Mouse (Mus musculus) adrenal gland, adult 2 months (tissue): ENCODE measurements around the gene Caskin1. TPM values are rescaled to one million over a fixed set of nuclear protein-coding genes. Genes with fewer than 3 reads are reported as not detected.
"Not testable (repeated sequence)": the region's sequence is repeated elsewhere in the genome, so short reads cannot be mapped to it uniquely, and the experiment has no call there.

Experiments
- DNase-seq: peaks from one replicate; pipeline ENCODE4 v3.0.0; 2021
- long read RNA-seq: library from polyadenylated mRNA; stranded (forward); transcript quantifications from one replicate; pipeline ENCODE4 v2.0.0, GENCODE M21; 2021
- polyA plus RNA-seq: library from polyadenylated mRNA; depleted of rRNA; stranded (reverse); fragments of >200 nt; gene quantifications from 2 replicates; pipeline ENCODE4 v1.2.3, GENCODE M21; 2012; rRNA removed
- total RNA-seq, 2 experiments: library from RNA; stranded (reverse); gene quantifications; 2 replicates each; pipeline ENCODE4 v1.2.3; 2021

Gene Caskin1
- total RNA-seq (10 to 100 TPM; 19.4 to 28.7 TPM), polyA plus RNA-seq (47.0 and 47.7 TPM in 2 replicates)
- long read RNA-seq, full-length matches to known transcripts = 1 of 5 reads
- long read RNA-seq, partial matches to known transcripts = 4 of 5 reads
- long read RNA-seq, other reads (novel, unspliced or antisense) = 0 of 5 reads

DNA sequence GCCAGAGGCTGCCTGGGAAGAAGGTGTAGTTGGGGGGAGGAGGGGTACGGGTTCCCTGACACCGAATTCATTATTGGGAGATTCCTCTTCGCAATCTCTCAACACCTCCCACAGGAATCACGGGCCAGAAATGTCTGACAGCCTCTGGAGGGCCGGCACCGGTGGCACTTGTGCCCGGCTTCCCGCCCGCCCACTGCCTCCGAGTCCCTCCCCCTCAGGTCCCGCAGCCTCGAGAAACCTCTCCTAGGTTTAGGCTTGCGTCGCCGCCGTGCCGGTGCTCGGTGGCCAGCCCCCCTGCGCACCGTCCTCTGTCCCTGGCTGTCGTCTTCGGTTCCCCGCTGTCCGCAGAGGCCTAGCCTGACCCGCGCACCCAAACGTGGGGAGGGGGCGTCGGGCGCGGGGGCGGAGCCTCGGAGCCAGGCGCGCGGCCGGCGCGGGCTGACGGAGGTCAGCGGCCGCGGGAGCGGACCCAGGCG lies at the start of gene Caskin1:
Gene Caskin1 (plus strand): TSS at position 416 of the 476 bp plus-strand sequence.
- DNase-seq = peak; percentile 75

DNA sequence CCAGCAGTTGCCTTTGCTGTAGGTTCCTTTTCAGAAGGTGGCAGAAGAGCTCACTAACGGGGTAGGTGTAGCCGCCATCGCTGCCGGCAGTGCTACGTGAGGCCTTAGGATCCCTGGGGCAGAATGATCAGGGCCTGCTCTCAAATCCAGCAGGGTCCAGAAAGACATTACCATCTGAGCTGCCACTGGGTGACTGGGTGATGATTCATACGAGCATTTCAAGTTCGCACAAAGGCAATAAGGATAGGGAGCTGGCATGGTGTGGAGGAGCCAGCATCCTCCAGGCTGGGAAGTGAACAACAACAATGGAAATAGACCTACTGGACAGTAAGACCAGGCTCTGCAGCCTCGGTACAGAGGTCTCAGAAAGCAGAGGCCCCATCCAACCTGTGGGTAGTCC lies 48.0 kb upstream of the Caskin1 start:
- DNase-seq = peak; percentile 52

DNA sequence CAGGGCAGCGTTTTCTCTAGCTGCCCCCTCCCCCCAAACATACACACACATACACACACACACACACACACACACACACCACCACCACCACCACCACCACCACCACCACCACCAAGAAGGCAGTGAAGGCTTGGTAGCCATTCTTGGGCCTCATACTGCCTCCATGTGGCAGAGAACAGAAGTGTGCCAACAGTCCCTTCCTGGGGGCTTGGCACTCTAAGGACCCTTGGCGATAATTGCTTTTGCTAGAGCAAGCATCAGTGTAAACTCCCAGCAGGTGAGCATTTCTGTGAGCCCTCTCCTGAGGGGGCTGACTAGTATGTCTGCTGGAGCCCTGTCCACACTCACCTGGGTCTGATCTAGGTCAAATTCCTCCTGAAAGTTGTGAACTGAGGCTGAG lies 47.3 kb upstream of the Caskin1 start:
- no peak for DNase-seq

DNA sequence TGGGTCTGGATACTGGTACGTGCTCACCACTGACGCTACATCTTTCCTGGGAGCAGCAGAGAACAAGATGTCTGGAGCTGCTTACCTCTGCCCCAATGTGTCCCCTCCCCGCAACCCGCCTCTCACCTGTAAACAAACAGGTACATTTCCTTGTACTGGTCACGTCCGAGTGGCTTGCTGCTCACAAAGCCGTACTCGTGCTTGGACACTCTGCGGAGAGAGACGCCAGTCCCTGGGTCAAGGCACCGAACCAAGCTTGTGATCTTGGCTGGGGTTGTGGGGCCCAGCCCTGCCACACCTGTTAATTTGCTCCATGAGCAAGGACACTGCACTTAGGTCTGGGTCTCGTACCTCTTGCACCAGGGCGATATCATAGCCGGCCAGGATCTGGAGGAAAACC lies 46.3 kb upstream of the Caskin1 start:
- DNase-seq = no peak

DNA sequence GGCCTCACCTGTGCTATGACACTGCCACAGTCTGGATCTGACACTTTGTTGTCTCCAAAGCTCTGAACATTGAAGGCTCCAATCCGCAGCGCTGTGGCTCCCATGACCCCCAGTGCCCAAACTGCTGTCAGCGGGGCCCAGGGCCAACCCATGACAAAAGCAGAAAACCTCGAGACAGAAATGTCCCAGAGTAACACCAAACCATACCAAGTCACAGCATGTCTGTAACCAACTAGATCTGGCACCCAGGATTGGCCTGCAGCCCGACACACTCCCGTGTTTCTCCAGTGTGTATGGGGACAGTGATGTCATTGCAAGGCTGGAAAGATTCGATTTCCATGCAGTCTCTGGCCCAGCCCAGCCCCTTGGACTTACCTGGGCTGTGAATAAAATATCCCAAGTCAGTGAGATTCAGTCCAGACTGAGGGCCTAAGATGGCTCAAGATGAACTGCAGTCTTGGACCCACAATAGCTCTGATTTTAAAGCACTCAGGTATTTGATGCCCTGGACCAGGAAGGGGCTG lies 45.7 kb upstream of the Caskin1 start, which contains the start of gene Dnase1l2:
Gene Dnase1l2 (minus strand): TSS at position 474 of the 524 bp plus-strand sequence.
- DNase-seq = no peak

DNA sequence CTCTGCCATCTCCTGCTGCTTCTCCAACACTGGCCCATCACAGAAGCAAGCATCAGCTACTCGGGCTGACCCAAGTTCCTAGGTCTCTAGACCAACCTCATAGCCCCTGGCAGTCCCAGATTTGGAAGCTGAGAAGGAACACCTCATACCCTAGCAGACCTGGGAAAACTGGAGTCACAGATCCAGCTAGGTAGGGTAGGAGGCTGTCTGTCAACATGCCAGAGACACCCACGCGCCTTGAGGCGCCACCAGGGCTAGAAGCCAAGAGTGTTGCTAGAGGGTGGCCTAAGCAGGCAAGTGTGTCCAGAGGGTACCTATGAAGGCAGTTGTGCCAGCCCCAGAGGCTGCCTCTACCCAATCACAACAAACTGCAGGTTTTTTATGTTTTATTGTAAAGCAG lies 45.0 kb upstream of the Caskin1 start:
- DNase-seq = no peak

DNA sequence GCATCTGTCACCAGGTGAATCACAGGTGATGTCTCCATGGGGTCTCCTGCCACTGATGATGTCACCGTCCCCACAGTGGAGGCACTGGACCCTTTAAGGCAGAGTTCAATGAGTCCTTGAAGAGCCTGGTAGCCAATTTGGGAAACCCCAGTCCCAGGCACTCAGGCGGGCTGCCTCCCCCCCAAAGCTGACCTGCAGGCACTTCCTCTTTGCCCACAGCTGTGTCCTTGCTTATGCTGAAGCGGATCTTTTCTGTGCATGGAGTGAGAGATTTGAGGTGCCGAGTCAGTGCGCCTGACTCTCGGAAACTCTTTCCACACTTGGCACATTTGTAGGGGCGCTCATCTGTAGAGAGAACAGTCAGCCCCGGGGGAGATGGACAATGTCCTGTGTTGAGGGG lies 41.8 kb upstream of the Caskin1 start:
- DNase-seq = no peak

DNA sequence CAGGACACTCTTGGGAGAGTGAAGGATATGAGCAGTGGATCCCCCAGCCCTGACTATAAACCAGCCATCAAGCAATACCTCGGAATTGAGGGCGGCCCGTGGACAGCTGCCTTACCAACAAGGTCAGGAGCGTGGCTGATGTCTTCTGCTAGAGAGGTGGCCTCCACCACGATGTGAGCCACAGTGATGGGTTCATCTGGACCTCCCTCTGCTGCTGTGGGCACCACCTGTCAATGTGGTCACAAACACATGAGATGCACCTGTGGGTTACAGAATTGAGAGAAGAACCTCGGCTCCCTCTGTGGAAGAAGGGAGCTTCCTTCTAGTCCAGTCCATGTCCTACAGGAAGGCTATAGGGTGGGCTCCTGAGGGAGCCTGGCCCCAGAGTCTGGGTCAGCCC lies 38.9 kb upstream of the Caskin1 start:
- DNase-seq = no peak

DNA sequence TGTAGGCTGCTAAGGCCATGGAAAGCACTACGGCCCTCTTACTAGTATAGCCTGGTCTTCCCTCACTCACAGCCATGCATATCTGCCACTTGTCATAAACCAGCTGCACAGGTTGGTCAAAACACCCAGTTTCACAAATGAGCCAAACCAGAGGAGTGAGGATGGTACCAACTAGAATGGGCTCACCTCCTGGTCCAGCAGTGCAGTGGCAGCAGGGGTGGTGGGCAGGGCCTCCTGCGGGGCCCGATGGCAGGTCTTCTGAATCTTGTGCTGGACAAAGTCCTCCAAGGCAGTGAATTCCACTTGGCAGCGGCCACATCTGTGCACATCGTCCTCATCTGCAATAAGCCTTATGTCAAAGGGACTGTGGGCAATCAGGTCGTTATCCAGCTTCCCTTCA lies 37.2 kb upstream of the Caskin1 start:
- DNase-seq = no peak

DNA sequence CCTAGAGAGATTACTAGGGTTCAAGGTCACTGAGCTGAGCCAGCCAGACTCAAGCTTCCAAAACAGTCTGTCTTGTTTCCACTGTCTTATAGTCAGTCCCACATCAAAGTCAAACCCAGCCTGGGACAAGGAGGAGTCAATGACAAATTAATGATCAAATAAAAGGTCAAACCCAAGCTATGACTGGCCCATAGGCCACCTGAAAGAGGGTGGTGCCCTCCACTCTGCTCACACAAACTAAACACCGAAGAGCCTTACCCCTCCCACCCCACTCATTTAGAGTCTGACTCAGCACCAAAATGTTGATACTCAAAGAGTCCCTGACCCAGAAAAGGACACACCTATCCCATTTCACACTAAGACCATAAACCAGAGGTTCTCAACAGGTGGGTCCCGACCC lies 35.0 kb upstream of the Caskin1 start:
- DNase-seq = peak; percentile 57

DNA sequence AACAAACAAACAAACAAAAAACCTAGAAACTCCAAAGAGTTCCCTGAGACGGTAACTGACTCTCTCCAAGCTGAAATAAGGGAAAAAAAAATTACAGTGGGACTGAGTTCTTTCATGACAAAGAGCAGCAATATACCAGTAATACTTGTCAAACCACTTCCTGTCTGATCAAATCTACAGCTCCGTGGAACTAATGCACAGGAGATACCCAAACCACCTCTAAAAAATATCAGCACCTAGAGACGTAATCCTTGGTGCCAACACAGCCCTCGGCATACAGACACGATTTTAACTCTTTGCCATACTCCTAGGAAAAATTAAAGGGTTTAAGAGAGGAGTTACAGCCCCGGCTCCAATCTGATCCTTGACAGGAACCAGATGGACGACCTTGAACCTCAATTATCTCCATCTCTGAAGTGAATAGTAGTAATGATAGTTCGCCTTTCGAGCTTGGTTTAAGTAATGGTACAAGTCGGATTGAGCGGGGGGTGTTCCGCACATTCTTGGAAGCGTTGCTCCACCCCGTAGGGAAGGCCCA lies 34.1 kb upstream of the Caskin1 start:
- no peak for DNase-seq

DNA sequence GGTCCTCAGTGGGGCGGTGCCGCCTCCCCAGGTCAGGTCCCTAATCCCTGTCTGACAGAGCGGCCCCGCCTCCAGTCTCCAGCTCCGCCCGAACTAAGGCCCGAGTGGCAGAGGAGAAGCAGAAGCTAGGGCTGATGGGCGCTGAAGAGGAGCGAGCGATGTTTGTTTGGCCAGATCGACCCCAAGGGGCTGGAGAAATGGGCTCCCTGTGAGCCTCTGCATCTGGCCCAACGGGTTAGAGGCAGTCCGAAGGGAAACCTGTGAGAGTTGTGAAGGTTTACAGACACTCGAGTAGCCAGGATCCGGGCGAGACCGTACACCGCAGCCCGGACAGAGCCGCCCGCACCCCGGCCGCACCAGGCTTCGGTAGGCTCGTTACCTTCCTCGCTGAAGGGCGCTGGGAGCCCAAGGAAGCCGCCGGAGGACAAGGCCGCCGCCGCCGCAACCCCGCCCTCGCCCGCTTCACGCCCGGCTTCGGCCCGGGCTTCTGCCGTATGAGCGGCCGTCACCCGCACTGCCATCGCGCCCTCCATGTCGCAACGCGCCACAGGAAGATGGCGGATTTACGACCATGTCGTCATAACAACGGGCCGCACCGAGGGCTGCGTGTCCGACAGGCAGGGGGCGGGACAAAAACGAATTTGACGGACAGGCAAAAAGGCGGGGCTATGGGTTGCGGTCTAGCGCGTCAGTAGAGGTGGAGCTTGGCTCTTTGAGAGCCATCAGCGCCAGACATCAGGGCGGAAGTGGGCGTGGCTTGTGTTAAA lies 33.5 kb upstream of the Caskin1 start:
- DNase-seq = peak; percentile 100

DNA sequence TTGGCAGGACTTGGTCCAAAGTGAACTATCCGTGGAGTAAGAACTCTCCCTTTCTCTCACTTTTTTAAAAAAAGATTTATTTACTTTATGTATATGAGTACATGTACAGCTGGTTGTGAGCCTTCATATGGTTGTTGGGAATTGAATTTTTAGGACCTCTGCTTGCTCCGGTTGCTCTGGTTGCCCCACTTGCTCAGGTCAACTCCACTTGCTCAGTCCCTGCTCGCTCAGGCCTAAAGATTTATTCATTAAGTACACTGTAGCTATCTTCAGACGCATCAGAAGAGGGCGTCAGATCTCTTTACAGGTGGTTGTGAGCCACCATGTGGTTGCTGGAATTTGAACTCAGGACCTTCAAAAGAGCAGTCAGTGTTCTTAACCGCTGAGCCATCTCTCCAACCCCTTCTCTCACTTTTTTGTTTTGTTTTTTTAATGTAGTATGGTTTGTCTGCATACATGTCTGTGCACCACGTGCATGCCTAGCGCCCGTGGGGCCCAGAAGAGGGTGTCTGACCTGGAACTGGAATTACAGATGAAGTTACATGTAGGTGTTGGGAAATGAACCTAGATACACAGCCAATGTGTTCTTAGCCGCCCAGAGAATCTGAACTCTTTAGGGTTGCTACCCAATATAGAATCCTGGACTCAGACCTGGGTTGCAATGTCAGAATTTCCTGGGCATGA lies 32.7 kb upstream of the Caskin1 start:
- not testable (repeated sequence) for DNase-seq

DNA sequence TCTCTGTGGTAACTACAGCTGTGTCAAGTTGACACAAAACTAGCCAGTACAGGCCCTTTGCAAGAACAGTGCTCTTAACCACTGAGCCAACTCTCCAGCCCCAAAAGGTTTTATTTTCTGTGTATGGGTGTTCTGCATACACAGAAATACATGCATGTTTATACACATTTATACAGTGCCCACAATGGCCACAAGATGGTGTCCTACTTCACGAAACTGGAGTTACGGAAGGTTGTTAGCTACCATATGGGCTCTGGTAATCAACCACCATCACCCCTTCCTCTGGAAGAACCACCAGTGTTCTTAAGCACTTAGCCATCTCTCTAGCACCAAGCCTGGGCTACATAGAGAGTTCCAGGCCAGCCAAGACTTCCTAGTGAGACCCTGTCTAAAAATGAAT lies 26.8 kb upstream of the Caskin1 start:
- DNase-seq = no peak

DNA sequence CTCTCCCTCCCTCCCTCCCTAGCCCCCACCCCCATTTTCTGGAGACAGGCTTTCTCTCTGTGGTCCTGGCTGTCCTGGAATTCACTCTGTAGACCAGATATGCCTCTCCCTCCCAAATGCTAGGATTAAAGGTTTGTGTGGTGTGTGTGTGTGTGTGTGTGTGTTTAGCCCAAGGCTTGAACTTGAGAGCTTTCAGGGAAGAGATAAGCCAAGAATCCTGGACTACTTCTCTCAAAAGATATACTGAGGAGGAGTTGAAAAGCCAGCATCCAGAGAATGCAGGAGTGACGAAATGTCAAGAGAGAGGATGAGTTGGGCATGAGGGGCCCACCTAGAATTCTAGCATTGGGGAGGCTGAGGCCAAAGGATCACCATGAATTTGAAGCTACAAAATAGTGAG lies 25.5 kb upstream of the Caskin1 start:
- no peak for DNase-seq

DNA sequence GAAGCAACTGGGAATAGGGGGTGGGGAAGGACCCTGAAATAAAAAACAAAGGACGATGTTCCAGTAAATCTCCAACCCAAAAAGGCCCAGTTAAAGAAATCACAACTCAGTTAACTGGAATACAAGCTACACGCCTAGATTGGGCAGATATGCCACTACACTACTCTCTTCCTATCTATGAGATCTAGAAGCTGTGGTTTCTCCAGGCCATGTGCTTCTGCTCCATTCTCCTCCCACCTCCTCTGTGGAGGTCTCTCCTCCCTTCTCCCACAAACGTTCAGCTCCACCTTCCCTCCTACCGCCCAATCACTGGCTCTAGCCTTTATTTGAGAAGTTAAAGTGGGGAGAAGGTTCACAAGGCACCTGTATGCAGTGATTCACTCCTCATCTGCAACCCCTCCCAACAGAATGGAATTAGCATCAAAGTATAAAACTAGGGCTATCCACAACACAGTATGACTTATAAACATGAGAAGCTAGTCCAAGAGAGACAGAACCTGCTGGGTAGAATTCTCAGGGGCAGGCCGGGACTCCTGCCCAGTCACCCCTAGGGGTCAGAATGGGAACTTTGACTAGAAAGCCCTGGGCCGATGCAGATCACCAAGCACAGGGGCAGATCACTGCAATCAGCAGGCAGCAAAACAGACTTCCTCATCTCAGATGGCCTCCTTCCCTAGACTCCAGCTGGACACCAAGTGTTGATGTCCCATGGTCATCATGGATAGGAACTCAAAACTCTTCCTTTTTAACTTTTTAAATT lies 24.8 kb upstream of the Caskin1 start:
- no peak for DNase-seq

DNA sequence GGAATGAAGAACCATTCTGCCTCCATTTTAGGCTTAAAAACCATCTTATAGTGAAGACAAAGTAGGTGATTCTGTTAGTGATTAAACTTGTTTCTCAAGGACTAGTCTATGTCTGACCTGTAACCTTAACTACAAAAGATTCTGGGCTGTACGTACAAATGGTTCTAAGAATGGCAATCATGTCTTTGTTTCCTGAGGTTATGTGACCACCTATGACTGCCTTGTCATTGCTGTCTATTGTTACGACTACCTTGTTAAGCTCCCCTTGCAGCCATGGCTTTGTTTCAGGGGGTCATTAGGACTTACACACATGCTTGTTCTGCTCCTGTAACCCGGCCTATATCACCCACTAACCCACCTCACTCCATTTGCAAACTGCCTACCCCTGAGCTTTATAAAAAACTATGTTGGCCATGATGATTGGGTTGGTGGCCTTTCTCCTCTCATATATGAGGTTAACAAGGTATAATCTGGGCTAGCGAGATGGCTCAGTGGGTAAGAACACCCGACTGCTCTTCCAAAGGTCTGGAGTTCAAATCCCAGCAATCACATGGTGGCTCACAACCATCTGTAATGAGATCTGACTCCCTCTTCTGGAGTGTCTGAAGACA lies 19.7 kb upstream of the Caskin1 start:
- no peak for DNase-seq

DNA sequence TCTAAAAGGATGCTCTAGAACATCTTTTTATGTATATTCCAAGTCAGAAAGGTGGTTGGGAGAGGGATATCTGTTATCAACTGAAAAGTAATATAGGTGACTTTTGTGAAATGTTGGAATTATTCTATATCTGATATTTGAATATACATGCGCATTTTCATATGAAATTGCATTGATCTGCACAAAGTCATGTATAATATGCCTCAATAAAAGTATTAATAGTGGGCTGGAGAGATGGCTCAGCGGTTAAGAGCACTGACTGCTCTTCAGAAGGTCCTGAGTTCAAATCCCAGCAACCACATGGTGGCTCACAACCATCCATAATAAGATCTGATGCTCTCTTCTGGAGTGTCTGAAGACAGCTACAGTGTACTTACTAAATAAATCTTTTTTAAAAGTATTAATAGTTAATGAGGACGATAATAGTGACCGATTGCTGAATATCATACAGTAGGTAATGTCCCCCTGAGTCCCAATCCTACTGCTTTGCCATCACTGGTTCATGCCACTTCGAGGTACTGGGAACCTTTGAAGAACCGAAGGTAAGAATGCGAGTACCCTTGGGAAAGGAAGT lies 19.0 kb upstream of the Caskin1 start:
- DNase-seq = no peak

DNA sequence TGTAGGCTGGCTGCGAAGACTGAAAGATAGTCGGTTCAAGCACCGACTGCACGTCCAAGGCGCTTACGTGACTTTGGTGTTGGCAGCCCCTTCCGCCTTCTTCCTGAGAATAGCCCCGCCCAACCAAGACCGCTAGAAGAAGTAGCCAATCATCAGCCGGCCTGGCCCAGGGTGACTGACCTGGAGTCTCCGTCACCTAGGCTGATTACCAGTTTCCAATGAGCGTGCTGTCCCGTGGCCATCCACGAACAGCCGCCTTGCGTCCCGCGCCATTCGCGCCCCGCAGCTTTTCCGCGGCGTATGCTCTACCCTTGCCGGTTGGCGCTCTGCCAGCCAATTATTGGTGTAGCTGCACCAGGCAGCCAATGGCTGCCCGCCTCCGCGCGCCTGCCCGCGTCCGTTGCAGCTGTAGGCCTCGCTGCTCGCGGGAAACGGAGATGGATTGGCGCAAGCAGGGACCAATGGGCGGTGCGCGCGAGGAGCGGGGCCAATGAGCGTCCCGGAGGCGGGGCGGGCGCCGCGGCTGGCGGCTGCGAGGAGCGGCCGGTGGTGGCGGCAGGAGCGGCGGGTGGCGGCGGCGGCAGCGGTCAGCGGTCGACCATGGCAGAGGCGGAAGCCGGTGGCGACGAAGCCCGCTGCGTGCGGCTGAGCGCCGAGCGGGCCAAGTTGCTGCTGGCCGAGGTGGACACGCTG lies 18.3 kb upstream of the Caskin1 start, which contains the start of the genes E4f1 and Pgp:
Gene E4f1 (minus strand): TSS at position 404 of the 693 bp plus-strand sequence.
Gene Pgp (plus strand): TSS at position 483 of the 693 bp plus-strand sequence.
- peak; percentile 99 for DNase-seq
